Mouse (Mus musculus): Measurements from ENCODE around the gene Pvrig. TPM values are rescaled to one million over a fixed set of nuclear protein-coding genes. Genes with fewer than 3 reads are reported as not detected.
"Not testable (repeated sequence)": the region's sequence is repeated elsewhere in the genome, so short reads cannot be mapped to it uniquely, and the experiment has no call there.

Pvrig gene
- not detected in 2 replicates for total RNA-seq (2014; fragmentation: Nextera tagmentation)
- total RNA-seq (2017): not detected in 2 replicates
- polyA plus RNA-seq (2012): not detected in 2 replicates

DNA sequence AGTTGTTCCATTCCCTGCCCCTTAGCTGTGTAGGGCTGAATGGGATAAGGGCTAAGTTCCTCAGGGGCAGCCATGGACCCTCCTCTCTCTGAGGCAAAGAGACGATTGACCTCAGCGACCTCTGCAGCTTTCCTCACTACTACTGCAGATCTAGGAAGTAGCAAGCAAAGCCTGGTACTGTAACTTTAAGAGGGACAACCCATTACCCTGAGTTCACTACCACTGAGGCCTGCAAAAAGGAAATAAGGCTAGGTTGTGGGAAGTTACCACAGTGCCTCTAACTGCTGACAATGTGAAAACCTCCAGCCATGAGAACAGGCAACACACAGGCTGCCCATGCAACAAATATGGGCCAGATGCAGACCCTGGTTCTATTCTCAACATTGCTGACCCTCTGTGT is at the start of gene Pvrig:
Pvrig (plus strand) TSS at position 301 of the 400 bp plus-strand sequence.
- ATAC-seq (ENCODE audit: extremely low read depth, insufficient number of reproducible peaks, low FRiP score, poor library complexity, severe bottlenecking) (no peak), DNase-seq (ENCODE audit: low spot score) (no peak)
- H3K4me1 ChIP-seq (ENCODE audit: insufficient read depth, low read depth, low read length): no peaks in the 10 kb centered on the region
- H3K27me3 ChIP-seq (ENCODE audit: insufficient read depth, low read length): peaks cover 3% of the 10 kb centered on the region
- no peak within 1 kb of the TSS for H3K4me3 ChIP-seq (ENCODE audit: low read depth, low read length)
- no peak for TF ChIP-seq POLR2AphosphoS5 (IDR thresholded peaks at IDR 0.05; ENCODE audit: insufficient replicate concordance, low read depth, low read length)
- no peak for TF ChIP-seq TAL1 (conservative IDR thresholded peaks at IDR 0.05; ENCODE audit: low read depth, low read length)
- no peak for TF ChIP-seq CTCF (IDR thresholded peaks at IDR 0.05; ENCODE audit: low read depth, low read length)
- H3K9me3 ChIP-seq (replicated peaks): no peaks in the 10 kb centered on the region
- H3K36me3 ChIP-seq (replicated peaks): no peaks in the 10 kb centered on the region

DNA sequence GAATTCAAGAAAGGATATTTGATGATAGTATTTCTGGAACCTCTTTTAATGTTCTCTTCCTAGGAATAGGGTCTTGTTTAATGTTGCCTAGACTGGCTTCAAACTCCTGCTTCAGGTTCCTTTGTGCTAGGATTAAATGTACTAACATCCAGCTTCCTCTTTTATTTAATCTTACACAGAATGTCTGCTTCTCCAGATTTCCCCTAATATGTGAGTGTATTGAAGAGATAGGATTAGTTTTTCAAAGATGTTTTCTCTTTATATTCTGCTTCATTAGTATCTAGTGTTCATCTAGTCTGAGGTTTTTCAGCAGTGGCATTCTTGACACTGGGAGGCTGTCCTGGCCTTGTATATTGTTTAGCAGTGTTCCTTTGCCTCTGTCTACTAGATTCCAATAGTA is 47.6 kb upstream of the Pvrig start:
- no peaks in the 10 kb centered on the region for H3K36me3 ChIP-seq (replicated peaks)
- H3K9me3 ChIP-seq (replicated peaks): no peaks in the 10 kb centered on the region
- H3K4me1 ChIP-seq (ENCODE audit: insufficient read depth, low read depth, low read length): no peaks in the 10 kb centered on the region
- no peak for TF ChIP-seq GATA1 (IDR thresholded peaks at IDR 0.05; ENCODE audit: borderline replicate concordance, low read length)
- TF ChIP-seq GATA2 (IDR thresholded peaks at IDR 0.05; ENCODE audit: borderline replicate concordance, low read depth, low read length): no peak
- no peak for TF ChIP-seq TAL1 (conservative IDR thresholded peaks at IDR 0.05; ENCODE audit: low read depth, low read length)
- TF ChIP-seq CTCF (IDR thresholded peaks at IDR 0.05; ENCODE audit: low read depth, low read length): no peak
- no peak for TF ChIP-seq POLR2AphosphoS5 (IDR thresholded peaks at IDR 0.05; ENCODE audit: insufficient replicate concordance, low read depth, low read length)
- H3K27me3 ChIP-seq (ENCODE audit: insufficient read depth, low read length): peaks cover 11% of the 10 kb centered on the region
- no peak for DNase-seq (ENCODE audit: low spot score)
- no peak overlapping the region for H3K4me3 ChIP-seq (ENCODE audit: low read depth, low read length)
- ATAC-seq (ENCODE audit: extremely low read depth, insufficient number of reproducible peaks, low FRiP score, poor library complexity, severe bottlenecking): peak; percentile 28; the same call in 1 of the 2 replicates

DNA sequence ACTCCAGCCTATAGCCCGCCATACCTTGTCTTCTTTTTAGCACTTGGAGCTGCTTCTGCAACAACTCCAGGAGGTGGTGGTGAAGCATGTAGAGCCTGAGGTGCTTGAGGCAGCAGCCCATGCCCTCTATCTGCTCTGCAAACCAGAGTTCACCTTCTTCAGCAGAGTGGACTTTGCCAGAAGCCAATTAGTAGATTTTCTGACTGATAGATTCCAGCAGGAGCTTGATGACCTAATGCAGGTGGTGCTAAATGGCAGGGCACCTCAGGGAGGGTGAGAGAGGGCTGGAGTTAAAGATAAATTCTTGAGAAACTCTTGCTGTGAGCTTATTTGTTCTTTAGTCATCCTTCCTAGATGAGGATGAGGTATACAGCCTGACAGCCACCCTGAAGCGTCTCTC is 42.1 kb upstream of the Pvrig start:
- ATAC-seq (ENCODE audit: extremely low read depth, insufficient number of reproducible peaks, low FRiP score, poor library complexity, severe bottlenecking) (no peak), DNase-seq (ENCODE audit: low spot score) (no peak)
- H3K9me3 ChIP-seq (replicated peaks): no peaks in the 10 kb centered on the region
- H3K4me1 ChIP-seq (ENCODE audit: insufficient read depth, low read depth, low read length): no peaks in the 10 kb centered on the region
- H3K27me3 ChIP-seq (ENCODE audit: insufficient read depth, low read length): peaks cover 25% of the 10 kb centered on the region
- no peak for TF ChIP-seq CTCF (IDR thresholded peaks at IDR 0.05; ENCODE audit: low read depth, low read length)
- TF ChIP-seq GATA2 (IDR thresholded peaks at IDR 0.05; ENCODE audit: borderline replicate concordance, low read depth, low read length): no peak
- no peak for TF ChIP-seq GATA1 (IDR thresholded peaks at IDR 0.05; ENCODE audit: borderline replicate concordance, low read length)
- no peak for TF ChIP-seq TAL1 (conservative IDR thresholded peaks at IDR 0.05; ENCODE audit: low read depth, low read length)
- no peak for TF ChIP-seq POLR2AphosphoS5 (IDR thresholded peaks at IDR 0.05; ENCODE audit: insufficient replicate concordance, low read depth, low read length)
- H3K36me3 ChIP-seq (replicated peaks): no peaks in the 10 kb centered on the region
- no peak overlapping the region for H3K4me3 ChIP-seq (ENCODE audit: low read depth, low read length)

- Histone ChIP-seq H3K27me3 (ENCODE audit: insufficient read depth, low read length) (no peaks in the 10 kb centered on the region; the same call in 1 of the 2 replicates), H3K36me3 (replicated peaks) (no peaks in the 10 kb centered on the region), H3K9me3 (replicated peaks) (no peaks in the 10 kb centered on the region), H3K4me3 (ENCODE audit: low read depth, low read length) (no peak overlapping the region), H3K4me1 (ENCODE audit: insufficient read depth, low read depth, low read length) (no peaks in the 10 kb centered on the region)
- ATAC-seq (ENCODE audit: extremely low read depth, insufficient number of reproducible peaks, low FRiP score, poor library complexity, severe bottlenecking) (no peak), DNase-seq (ENCODE audit: low spot score) (no peak)
- no peak for TF ChIP-seq TAL1 (conservative IDR thresholded peaks at IDR 0.05; ENCODE audit: low read depth, low read length)
- TF ChIP-seq GATA2 (IDR thresholded peaks at IDR 0.05; ENCODE audit: borderline replicate concordance, low read depth, low read length): no peak
- TF ChIP-seq GATA1 (IDR thresholded peaks at IDR 0.05; ENCODE audit: borderline replicate concordance, low read length): no peak
- TF ChIP-seq CTCF (IDR thresholded peaks at IDR 0.05; ENCODE audit: low read depth, low read length): no peak
- TF ChIP-seq POLR2AphosphoS5 (IDR thresholded peaks at IDR 0.05; ENCODE audit: insufficient replicate concordance, low read depth, low read length): no peak
Observed at GRCm38 (mm10) chr5:138312795-138313194, 29.0 kb upstream of the Pvrig start.

DNA sequence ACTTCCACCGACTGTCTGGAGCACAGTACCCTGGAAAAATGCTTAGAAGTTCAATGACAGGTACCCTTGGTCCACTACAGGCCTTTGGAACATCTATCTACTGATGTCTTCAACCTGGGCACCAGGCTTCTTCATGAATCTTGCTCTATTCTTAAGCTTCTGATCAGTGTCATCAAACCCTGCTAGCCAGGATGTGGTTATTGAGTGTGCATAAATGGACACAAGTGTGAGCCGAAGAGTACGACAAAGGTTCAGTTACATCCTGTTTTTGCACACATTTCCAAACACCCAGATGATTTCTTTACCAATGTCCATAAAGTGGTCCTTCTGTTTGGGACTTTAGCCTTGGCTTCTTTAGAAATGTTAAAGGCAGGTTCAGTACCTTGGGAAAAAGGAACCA is 1.5 kb downstream of the Pvrig start:
- no peak for ATAC-seq (ENCODE audit: extremely low read depth, insufficient number of reproducible peaks, low FRiP score, poor library complexity, severe bottlenecking)

GRCm38 (mm10) chr5:138363208-138363607 is 21.4 kb downstream of the Pvrig start:
- not testable (repeated sequence) for H3K36me3 ChIP-seq (replicated peaks); ATAC-seq (ENCODE audit: extremely low read depth, insufficient number of reproducible peaks, low FRiP score, poor library complexity, severe bottlenecking); H3K4me3 ChIP-seq (ENCODE audit: low read depth, low read length); H3K27me3 ChIP-seq (ENCODE audit: insufficient read depth, low read length); DNase-seq (ENCODE audit: low spot score); H3K4me1 ChIP-seq (ENCODE audit: insufficient read depth, low read depth, low read length); H3K9me3 ChIP-seq (replicated peaks)

More for the DNA sequence above, 1.5 kb downstream of the Pvrig start:
- no peaks in the 10 kb centered on the region for H3K9me3 ChIP-seq (replicated peaks)
- H3K27me3 ChIP-seq (ENCODE audit: insufficient read depth, low read length): peaks cover 3% of the 10 kb centered on the region
- H3K4me3 ChIP-seq (ENCODE audit: low read depth, low read length): no peak overlapping the region
- DNase-seq (ENCODE audit: low spot score): no peak
- H3K4me1 ChIP-seq (ENCODE audit: insufficient read depth, low read depth, low read length): no peaks in the 10 kb centered on the region
- H3K36me3 ChIP-seq (replicated peaks): no peaks in the 10 kb centered on the region
- no peak for TF ChIP-seq GATA2 (IDR thresholded peaks at IDR 0.05; ENCODE audit: borderline replicate concordance, low read depth, low read length)
- TF ChIP-seq CTCF (IDR thresholded peaks at IDR 0.05; ENCODE audit: low read depth, low read length): no peak
- TF ChIP-seq TAL1 (conservative IDR thresholded peaks at IDR 0.05; ENCODE audit: low read depth, low read length): no peak
- TF ChIP-seq GATA1 (IDR thresholded peaks at IDR 0.05; ENCODE audit: borderline replicate concordance, low read length): no peak
- no peak for TF ChIP-seq POLR2AphosphoS5 (IDR thresholded peaks at IDR 0.05; ENCODE audit: insufficient replicate concordance, low read depth, low read length)

GRCm38 (mm10) chr5:138365347-138365746 is 23.6 kb downstream of the Pvrig start:
- H3K9me3 ChIP-seq (replicated peaks); H3K27me3 ChIP-seq (ENCODE audit: insufficient read depth, low read length); ATAC-seq (ENCODE audit: extremely low read depth, insufficient number of reproducible peaks, low FRiP score, poor library complexity, severe bottlenecking); H3K4me3 ChIP-seq (ENCODE audit: low read depth, low read length); H3K36me3 ChIP-seq (replicated peaks); DNase-seq (ENCODE audit: low spot score); H3K4me1 ChIP-seq (ENCODE audit: insufficient read depth, low read depth, low read length): not testable (repeated sequence)

Other genes starting within 250 kb of the Pvrig start
- gene Zscan21, start 225.1 kb upstream of the Pvrig start, total RNA-seq (2014; fragmentation: Nextera tagmentation): 24.5 and 33.7 TPM in 2 replicates
- gene Zscan21, start 225.1 kb upstream of the Pvrig start, total RNA-seq (2017): 14.1 and 15.6 TPM in 2 replicates
- gene Zscan21, start 225.1 kb upstream of the Pvrig start, polyA plus RNA-seq (2012): 1.2 and 2.8 TPM in 2 replicates
- 22.2 and 23.7 TPM in 2 replicates for gene Zfp113, start 186.2 kb upstream of the Pvrig start, total RNA-seq (2014; fragmentation: Nextera tagmentation)
- 8.0 and 8.5 TPM in 2 replicates for gene Zfp113, start 186.2 kb upstream of the Pvrig start, total RNA-seq (2017)
- gene Zfp113, start 186.2 kb upstream of the Pvrig start, polyA plus RNA-seq (2012): 0.36 and 0.66 TPM in 2 replicates
- gene Cops6, start 180.9 kb upstream of the Pvrig start, total RNA-seq (2014; fragmentation: Nextera tagmentation): 148 and 206 TPM in 2 replicates
- 45.0 and 48.7 TPM in 2 replicates for gene Cops6, start 180.9 kb upstream of the Pvrig start, total RNA-seq (2017)
- 104 and 107 TPM in 2 replicates for gene Cops6, start 180.9 kb upstream of the Pvrig start, polyA plus RNA-seq (2012)
- 20.4 and 21.1 TPM in 2 replicates for gene Ap4m1, start 170.0 kb upstream of the Pvrig start, total RNA-seq (2014; fragmentation: Nextera tagmentation)
- 26.7 and 29.2 TPM in 2 replicates for gene Ap4m1, start 170.0 kb upstream of the Pvrig start, total RNA-seq (2017)
- 12.7 and 22.6 TPM in 2 replicates for gene Ap4m1, start 170.0 kb upstream of the Pvrig start, polyA plus RNA-seq (2012)
- gene Mcm7, start 169.5 kb upstream of the Pvrig start, total RNA-seq (2014; fragmentation: Nextera tagmentation): 187 and 233 TPM in 2 replicates
- gene Mcm7, start 169.5 kb upstream of the Pvrig start, total RNA-seq (2017): 347 and 390 TPM in 2 replicates
- 36.3 and 104 TPM in 2 replicates for gene Mcm7, start 169.5 kb upstream of the Pvrig start, polyA plus RNA-seq (2012)
- 69.4 and 73.0 TPM in 2 replicates for gene Taf6, start 154.5 kb upstream of the Pvrig start, total RNA-seq (2014; fragmentation: Nextera tagmentation)
- gene Taf6, start 154.5 kb upstream of the Pvrig start, total RNA-seq (2017): 45.7 and 48.8 TPM in 2 replicates
- gene Taf6, start 154.5 kb upstream of the Pvrig start, polyA plus RNA-seq (2012): 33.2 and 34.8 TPM in 2 replicates
- gene Cnpy4, start 154.5 kb upstream of the Pvrig start, total RNA-seq (2014; fragmentation: Nextera tagmentation): 10.7 and 20.2 TPM in 2 replicates
- gene Cnpy4, start 154.5 kb upstream of the Pvrig start, total RNA-seq (2017): 31.1 and 31.5 TPM in 2 replicates
- gene Cnpy4, start 154.5 kb upstream of the Pvrig start, polyA plus RNA-seq (2012): 1.0 and 1.3 TPM in 2 replicates
- gene Mblac1, start 147.6 kb upstream of the Pvrig start, total RNA-seq (2014; fragmentation: Nextera tagmentation): 1.7 and 2.1 TPM in 2 replicates
- 3.8 and 4.2 TPM in 2 replicates for gene Mblac1, start 147.6 kb upstream of the Pvrig start, total RNA-seq (2017)
- gene Mblac1, start 147.6 kb upstream of the Pvrig start, polyA plus RNA-seq (2012): 2.5 TPM in 2 replicates
- not detected in 2 replicates for gene Nxpe5, start 116.1 kb upstream of the Pvrig start, total RNA-seq (2014; fragmentation: Nextera tagmentation)
- gene Nxpe5, start 116.1 kb upstream of the Pvrig start, total RNA-seq (2017): 0.12 and 0.38 TPM in 2 replicates
- not detected in 2 replicates for gene Nxpe5, start 116.1 kb upstream of the Pvrig start, polyA plus RNA-seq (2012)
- gene Lamtor4, start 86.5 kb upstream of the Pvrig start, total RNA-seq (2014; fragmentation: Nextera tagmentation): 13.3 and 14.5 TPM in 2 replicates
- gene Lamtor4, start 86.5 kb upstream of the Pvrig start, total RNA-seq (2017): 22.9 and 33.1 TPM in 2 replicates
- gene Lamtor4, start 86.5 kb upstream of the Pvrig start, polyA plus RNA-seq (2012): 51.8 and 51.9 TPM in 2 replicates
- 35.6 and 41.8 TPM in 2 replicates for gene BC037034, start 77.9 kb upstream of the Pvrig start, total RNA-seq (2014; fragmentation: Nextera tagmentation)
- gene BC037034, start 77.9 kb upstream of the Pvrig start, total RNA-seq (2017): 24.6 and 33.0 TPM in 2 replicates
- 139 and 151 TPM in 2 replicates for gene BC037034, start 77.9 kb upstream of the Pvrig start, polyA plus RNA-seq (2012)
- gene Gal3st4, start 69.1 kb upstream of the Pvrig start, total RNA-seq (2014; fragmentation: Nextera tagmentation): not detected in 2 replicates
- 0.06 and 0.27 TPM in 2 replicates for gene Gal3st4, start 69.1 kb upstream of the Pvrig start, total RNA-seq (2017)
- not detected in 2 replicates for gene Gal3st4, start 69.1 kb upstream of the Pvrig start, polyA plus RNA-seq (2012)
- gene Gm43720, start 62.0 kb upstream of the Pvrig start, total RNA-seq (2014; fragmentation: Nextera tagmentation): not detected in 2 replicates
- gene Gm43720, start 62.0 kb upstream of the Pvrig start, total RNA-seq (2017): 0.05 and 0.06 TPM in 2 replicates
- gene Gm43720, start 62.0 kb upstream of the Pvrig start, polyA plus RNA-seq (2012): not detected in 2 replicates
- not detected in 2 replicates for gene Gpc2, start 62.0 kb upstream of the Pvrig start, total RNA-seq (2014; fragmentation: Nextera tagmentation)
- gene Gpc2, start 62.0 kb upstream of the Pvrig start, total RNA-seq (2017): 0.06 TPM in 1 of 2 replicates, not detected in the other
- gene Gpc2, start 62.0 kb upstream of the Pvrig start, polyA plus RNA-seq (2012): not detected in 2 replicates
- gene Stag3, start 61.7 kb upstream of the Pvrig start, total RNA-seq (2014; fragmentation: Nextera tagmentation): 3.8 TPM in 1 of 2 replicates, not detected in the other
- gene Stag3, start 61.7 kb upstream of the Pvrig start, total RNA-seq (2017): 0.06 and 0.44 TPM in 2 replicates
- not detected in 2 replicates for gene Stag3, start 61.7 kb upstream of the Pvrig start, polyA plus RNA-seq (2012)
- gene Zfp157, start 99.5 kb downstream of the Pvrig start, total RNA-seq (2014; fragmentation: Nextera tagmentation): 35.8 and 37.6 TPM in 2 replicates
- gene Zfp157, start 99.5 kb downstream of the Pvrig start, total RNA-seq (2017): 11.8 and 14.9 TPM in 2 replicates
- gene Zfp157, start 99.5 kb downstream of the Pvrig start, polyA plus RNA-seq (2012): 1.1 and 2.5 TPM in 2 replicates
- not detected in 2 replicates for gene 1700123K08Rik, start 222.8 kb downstream of the Pvrig start, total RNA-seq (2014; fragmentation: Nextera tagmentation)
- not detected in 2 replicates for gene 1700123K08Rik, start 222.8 kb downstream of the Pvrig start, total RNA-seq (2017)
- not detected in 2 replicates for gene 1700123K08Rik, start 222.8 kb downstream of the Pvrig start, polyA plus RNA-seq (2012)

Measured in G1E (cell line).